Mouse (Mus musculus): ENCODE measurements around the gene Carns1. TPM values are rescaled to one million over a fixed set of nuclear protein-coding genes. Genes with fewer than 3 reads are reported as not detected.
A peak's percentile ranks its signal among the peaks of the same experiment; 100 is the strongest.

Carns1 gene
- polyA plus RNA-seq, 1 experiment from 2014 or later = 3.2 TPM

DNA sequence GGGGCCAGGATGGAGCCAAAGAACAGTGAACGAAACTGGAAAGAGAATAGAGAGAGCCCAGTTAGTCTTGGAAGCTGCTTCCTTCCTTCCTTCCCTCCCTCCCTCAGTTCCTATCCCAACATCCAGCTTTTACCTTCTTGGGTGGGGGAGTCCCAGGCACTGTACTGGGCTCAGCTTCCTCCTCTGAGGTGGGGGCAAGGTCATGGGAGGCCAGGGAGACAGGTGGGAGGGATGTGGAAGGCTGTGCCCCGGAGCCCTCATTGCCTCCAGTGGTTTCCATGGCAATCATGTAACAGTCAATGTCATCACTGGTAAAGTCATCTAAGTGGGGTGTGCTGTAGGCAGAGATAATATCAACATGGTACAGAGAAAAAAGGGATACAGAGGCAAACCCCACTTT lies 20.8 kb upstream of the Carns1 start:
- H3K4me3 ChIP-seq (ENCODE audit: low read depth, low read length) = no peak overlapping the region
- no peak overlapping the region for H3K4me2 ChIP-seq (ENCODE audit: low read depth, low read length, severe bottlenecking)
- H3K27me3 ChIP-seq (ENCODE audit: control insufficient read depth, insufficient read depth, low read length) = no peaks in the 10 kb centered on the region
- ATAC-seq (replicated peaks; ENCODE audit: low FRiP score) = no peak
- peaks cover 20% of the 10 kb centered on the region for H3K4me1 ChIP-seq (replicated peaks; ENCODE audit: control insufficient read depth, insufficient read depth, low read length)
- WGBS = 70% methylated on average over 2 of the region's 2 CpGs
- DNase-seq (ENCODE audit: low spot score) = no peak
- H3K27ac ChIP-seq (ENCODE audit: low read depth, low read length) = no peak overlapping the region
- H3K9me3 ChIP-seq (ENCODE audit: control insufficient read depth, low read length) = no peaks in the 10 kb centered on the region
- peaks cover 18% of the 10 kb centered on the region for H3K36me3 ChIP-seq (ENCODE audit: control insufficient read depth, insufficient read depth, low read length)
- no peak overlapping the region for H3K9ac ChIP-seq (ENCODE audit: low read length)

DNA sequence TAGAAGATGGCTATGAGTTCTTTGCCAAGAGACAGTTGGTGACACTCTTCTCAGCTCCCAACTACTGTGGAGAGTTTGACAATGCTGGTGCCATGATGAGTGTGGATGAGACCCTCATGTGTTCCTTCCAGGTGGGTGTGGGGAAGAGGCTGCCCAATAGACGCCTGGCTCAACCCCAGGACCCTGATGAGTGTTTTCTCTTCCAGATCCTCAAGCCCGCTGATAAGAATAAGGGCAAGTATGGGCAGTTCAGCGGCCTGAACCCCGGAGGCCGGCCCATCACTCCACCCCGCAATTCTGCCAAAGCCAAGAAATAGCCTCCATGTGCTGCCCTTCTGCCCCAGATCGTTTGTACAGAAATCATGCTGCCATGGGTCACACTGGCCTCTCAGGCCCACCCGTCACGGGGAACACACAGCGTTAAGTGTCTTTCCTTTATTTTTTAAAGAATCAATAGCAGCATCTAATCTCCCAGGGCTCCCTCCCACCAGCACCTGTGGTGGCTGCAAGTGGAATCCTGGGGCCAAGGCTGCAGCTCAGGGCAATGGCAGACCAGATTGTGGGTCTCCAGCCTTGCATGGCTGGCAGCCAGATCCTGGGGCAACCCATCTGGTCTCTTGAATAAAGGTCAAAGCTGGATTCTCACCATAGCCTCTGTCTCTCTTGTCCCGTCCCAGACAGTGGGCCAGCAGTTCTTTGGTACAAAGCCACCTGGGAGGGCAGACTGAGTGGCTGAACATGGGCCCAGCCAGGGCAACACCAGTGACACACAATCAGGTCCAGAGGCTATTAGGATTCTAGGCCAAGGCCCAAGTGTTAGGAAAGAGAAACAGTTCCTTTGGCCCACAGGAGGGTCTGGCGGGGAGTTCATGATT lies 19.7 kb upstream of the Carns1 start:
- ATAC-seq (replicated peaks; ENCODE audit: low FRiP score) = no peak
- H3K4me1 ChIP-seq (replicated peaks; ENCODE audit: control insufficient read depth, insufficient read depth, low read length) = peaks cover 11% of the 10 kb centered on the region
- no peak overlapping the region for H3K4me2 ChIP-seq (ENCODE audit: low read depth, low read length, severe bottlenecking)
- peaks cover 18% of the 10 kb centered on the region for H3K36me3 ChIP-seq (ENCODE audit: control insufficient read depth, insufficient read depth, low read length)
- no peak overlapping the region for H3K4me3 ChIP-seq (ENCODE audit: low read depth, low read length)
- DNase-seq (ENCODE audit: low spot score) = no peak
- H3K9ac ChIP-seq (ENCODE audit: low read length) = no peak overlapping the region
- H3K27ac ChIP-seq (ENCODE audit: low read depth, low read length) = no peak overlapping the region
- 84% methylated on average over 12 of the region's 12 CpGs for WGBS
- H3K9me3 ChIP-seq (ENCODE audit: control insufficient read depth, low read length) = no peaks in the 10 kb centered on the region
- H3K27me3 ChIP-seq (ENCODE audit: control insufficient read depth, insufficient read depth, low read length) = no peaks in the 10 kb centered on the region

DNA sequence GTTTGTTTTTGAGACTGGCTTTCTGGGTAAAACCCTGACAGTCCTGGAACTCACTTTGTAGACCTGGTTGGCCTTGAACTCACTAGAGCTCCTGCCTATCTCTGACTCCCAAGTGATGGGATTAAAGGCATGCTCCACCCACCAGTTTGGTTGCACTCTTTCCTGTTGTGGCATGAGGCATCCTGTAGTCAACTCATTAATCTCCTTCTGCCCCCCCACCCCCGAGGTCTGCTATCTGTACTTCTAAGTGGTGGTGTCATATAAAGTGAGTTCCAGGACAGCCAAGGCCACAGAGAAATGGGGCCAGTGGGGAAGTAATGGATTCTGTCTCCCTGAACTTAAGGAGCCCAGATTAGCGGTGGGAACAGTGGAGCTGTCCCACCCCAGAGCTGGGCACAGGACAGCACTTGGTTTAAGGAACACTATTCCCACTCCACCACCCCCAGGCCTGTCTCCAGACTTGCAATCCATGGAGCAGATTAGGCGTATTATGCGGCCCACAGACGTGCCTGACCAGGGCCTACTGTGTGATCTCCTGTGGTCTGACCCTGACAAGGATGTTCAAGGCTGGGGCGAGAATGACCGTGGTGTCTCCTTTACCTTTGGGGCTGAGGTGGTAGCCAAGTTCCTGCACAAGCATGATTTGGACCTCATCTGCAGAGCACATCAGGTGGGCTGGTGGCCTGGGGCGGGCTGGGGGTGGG lies 18.9 kb upstream of the Carns1 start:
- Histone ChIP-seq H3K27ac (ENCODE audit: low read depth, low read length) (no peak overlapping the region), H3K9me3 (ENCODE audit: control insufficient read depth, low read length) (no peaks in the 10 kb centered on the region), H3K4me3 (ENCODE audit: low read depth, low read length) (no peak overlapping the region), H3K36me3 (ENCODE audit: control insufficient read depth, insufficient read depth, low read length) (peaks cover 18% of the 10 kb centered on the region), H3K4me2 (ENCODE audit: low read depth, low read length, severe bottlenecking) (no peak overlapping the region), H3K9ac (ENCODE audit: low read length) (no peak overlapping the region), H3K27me3 (ENCODE audit: control insufficient read depth, insufficient read depth, low read length) (no peaks in the 10 kb centered on the region), H3K4me1 (replicated peaks; ENCODE audit: control insufficient read depth, insufficient read depth, low read length) (peaks cover 10% of the 10 kb centered on the region)
- DNase-seq (ENCODE audit: low spot score) = no peak
- WGBS = 91% methylated on average over 8 of the region's 8 CpGs
- no peak for ATAC-seq (replicated peaks; ENCODE audit: low FRiP score)

DNA sequence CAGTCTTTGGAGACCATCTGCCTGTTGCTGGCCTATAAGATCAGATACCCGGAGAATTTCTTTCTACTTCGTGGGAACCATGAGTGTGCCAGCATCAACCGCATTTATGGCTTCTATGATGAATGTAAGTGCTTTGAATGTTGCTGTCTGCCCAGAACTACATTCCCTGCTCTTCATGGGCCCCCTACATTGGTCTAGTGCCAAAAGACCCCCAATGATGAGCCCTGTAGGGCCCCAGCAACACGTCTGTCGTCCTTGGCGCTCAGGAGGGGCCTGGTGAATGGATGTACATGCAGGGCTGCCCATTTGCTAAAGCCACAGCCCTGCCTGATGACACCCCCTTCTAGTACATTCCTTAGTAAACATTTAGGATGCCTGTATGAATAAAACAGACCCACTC lies 17.9 kb upstream of the Carns1 start:
- peak overlapping the region; percentile 89 for H3K4me3 ChIP-seq (ENCODE audit: low read depth, low read length)
- H3K27me3 ChIP-seq (ENCODE audit: control insufficient read depth, insufficient read depth, low read length) = no peaks in the 10 kb centered on the region
- peaks cover 18% of the 10 kb centered on the region for H3K36me3 ChIP-seq (ENCODE audit: control insufficient read depth, insufficient read depth, low read length)
- H3K4me1 ChIP-seq (replicated peaks; ENCODE audit: control insufficient read depth, insufficient read depth, low read length) = peaks cover 10% of the 10 kb centered on the region
- peak overlapping the region; percentile 97 for H3K9ac ChIP-seq (ENCODE audit: low read length)
- ATAC-seq (replicated peaks; ENCODE audit: low FRiP score) (no peak), DNase-seq (ENCODE audit: low spot score) (no peak)
- no peaks in the 10 kb centered on the region for H3K9me3 ChIP-seq (ENCODE audit: control insufficient read depth, low read length)
- H3K27ac ChIP-seq (ENCODE audit: low read depth, low read length) = no peak overlapping the region
- WGBS = 73% methylated on average over 6 of the region's 6 CpGs
- H3K4me2 ChIP-seq (ENCODE audit: low read depth, low read length, severe bottlenecking) = peak overlapping the region; percentile 93

DNA sequence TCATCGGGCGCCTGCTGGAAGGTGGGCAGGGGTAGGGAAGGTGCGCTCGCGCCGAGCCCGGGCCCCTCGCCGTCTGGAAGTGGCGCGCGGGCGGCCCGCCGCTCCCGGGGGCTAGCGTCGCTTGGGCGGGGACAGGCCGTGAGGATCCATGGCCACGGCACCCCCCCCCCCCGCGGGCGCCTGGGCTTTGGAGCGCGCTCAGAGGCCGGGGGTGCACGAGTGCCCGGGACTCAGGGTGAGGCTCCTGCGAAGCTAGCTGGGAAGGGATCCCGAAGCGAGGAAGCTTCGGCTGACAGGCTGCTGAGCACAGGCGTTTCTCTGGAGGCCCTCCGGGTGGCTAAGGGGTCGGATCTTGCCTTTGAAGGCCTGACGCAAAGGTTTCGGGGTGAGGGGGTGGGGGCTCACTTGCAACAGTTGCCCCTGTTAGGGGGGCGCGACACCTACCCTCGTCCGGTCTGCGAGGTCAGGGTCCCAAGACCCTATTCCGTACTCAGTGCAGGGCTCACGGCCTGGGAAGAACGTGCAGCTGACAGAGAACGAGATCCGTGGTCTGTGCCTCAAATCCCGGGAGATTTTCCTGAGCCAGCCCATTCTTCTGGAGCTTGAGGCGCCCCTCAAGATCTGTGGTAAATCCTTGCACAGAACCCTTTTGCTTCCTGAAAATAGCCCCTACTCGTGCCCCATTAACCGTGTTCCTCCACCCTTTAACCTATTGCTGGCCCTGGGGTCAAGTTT lies 17.1 kb upstream of the Carns1 start:
- Histone ChIP-seq H3K27ac (ENCODE audit: low read depth, low read length) (peak overlapping the region; percentile 71; the same call in 1 of the 2 replicates), H3K4me1 (replicated peaks; ENCODE audit: control insufficient read depth, insufficient read depth, low read length) (peaks cover 10% of the 10 kb centered on the region), H3K4me3 (ENCODE audit: low read depth, low read length) (peak overlapping the region; percentile 89), H3K27me3 (ENCODE audit: control insufficient read depth, insufficient read depth, low read length) (no peaks in the 10 kb centered on the region), H3K4me2 (ENCODE audit: low read depth, low read length, severe bottlenecking) (peak overlapping the region; percentile 93), H3K9me3 (ENCODE audit: control insufficient read depth, low read length) (no peaks in the 10 kb centered on the region), H3K36me3 (ENCODE audit: control insufficient read depth, insufficient read depth, low read length) (peaks cover 18% of the 10 kb centered on the region), H3K9ac (ENCODE audit: low read length) (peak overlapping the region; percentile 97)
- 1% methylated on average over 52 of the region's 52 CpGs for WGBS
- ATAC-seq (replicated peaks; ENCODE audit: low FRiP score) (no peak), DNase-seq (ENCODE audit: low spot score) (no peak)

DNA sequence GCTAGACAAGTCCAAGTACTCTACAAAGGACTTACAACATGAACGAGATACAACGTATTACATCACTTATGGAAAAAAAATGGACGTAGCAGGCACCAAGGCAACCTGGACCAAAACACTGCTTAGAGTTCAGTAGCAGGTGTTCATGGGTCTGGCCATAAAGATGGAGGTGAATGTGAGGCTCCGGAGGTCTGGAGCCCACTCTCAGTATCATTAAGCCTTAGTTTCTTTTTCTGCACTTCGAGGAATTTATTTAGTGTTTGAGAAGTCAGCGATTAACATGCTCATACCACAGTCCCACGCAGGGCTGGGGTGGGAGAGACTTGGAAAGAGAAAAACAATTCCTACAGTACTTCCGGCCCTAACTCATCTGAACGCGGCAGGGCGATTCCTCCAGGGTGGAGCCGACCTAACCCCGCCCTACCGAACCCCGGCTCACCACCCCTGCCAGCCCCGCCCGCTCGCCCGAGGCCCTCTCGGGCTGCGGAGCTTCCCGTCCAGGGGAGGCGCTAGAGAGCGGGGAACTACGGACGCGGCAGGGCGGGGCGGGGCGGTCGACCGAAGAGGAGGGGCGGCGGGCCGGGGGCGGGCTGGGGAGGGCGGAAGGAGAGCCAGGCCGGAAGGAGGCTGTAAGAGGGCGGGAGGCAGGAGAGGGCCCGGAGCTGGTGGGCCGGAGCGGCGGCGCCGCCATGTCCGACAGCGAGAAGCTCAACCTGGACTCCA lies 16.4 kb upstream of the Carns1 start, which contains the start of gene Ppp1ca:
Gene Ppp1ca (plus strand): TSS at position 538 of the 723 bp plus-strand sequence.
- no peaks in the 10 kb centered on the region for H3K27me3 ChIP-seq (ENCODE audit: control insufficient read depth, insufficient read depth, low read length)
- peak within 1 kb of the TSS; percentile 89 for H3K4me3 ChIP-seq (ENCODE audit: low read depth, low read length)
- peak within 1 kb of the TSS; percentile 71 for H3K27ac ChIP-seq (ENCODE audit: low read depth, low read length)
- H3K4me2 ChIP-seq (ENCODE audit: low read depth, low read length, severe bottlenecking) = peak within 1 kb of the TSS; percentile 93
- 7% methylated on average over 43 of the region's 47 CpGs for WGBS
- DNase-seq (ENCODE audit: low spot score) = peak; percentile 99
- H3K36me3 ChIP-seq (ENCODE audit: control insufficient read depth, insufficient read depth, low read length) = peaks cover 14% of the 10 kb centered on the region
- H3K9me3 ChIP-seq (ENCODE audit: control insufficient read depth, low read length) = no peaks in the 10 kb centered on the region
- peak; percentile 94 for ATAC-seq (replicated peaks; ENCODE audit: low FRiP score)
- H3K9ac ChIP-seq (ENCODE audit: low read length) = peak within 1 kb of the TSS; percentile 97
- H3K4me1 ChIP-seq (replicated peaks; ENCODE audit: control insufficient read depth, insufficient read depth, low read length) = peaks cover 10% of the 10 kb centered on the region

DNA sequence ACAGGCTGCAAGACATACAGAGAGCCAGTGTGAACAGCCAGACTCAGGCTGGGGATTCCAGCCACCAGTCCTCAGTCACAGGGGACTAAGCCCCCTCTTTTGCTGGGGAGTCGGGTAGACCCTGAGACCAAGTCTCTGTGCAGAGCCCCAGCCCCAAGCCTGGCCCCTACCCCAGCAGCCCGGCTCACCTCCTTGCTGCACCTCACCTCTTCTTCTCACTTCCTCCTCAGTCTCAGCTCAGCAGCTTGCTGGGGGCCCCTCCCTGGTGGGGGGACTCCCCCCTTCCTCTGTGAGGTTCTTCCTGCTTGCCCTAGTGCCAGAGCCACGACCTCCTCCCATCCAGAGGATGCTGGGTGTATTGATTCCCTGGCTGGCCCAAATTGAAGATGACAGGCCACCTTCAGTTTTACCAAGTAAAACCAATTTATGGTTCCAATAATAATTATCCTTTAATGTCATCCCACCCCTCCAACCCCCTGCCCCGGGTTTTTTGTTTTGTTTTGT lies 15.6 kb upstream of the Carns1 start, which contains the start of gene Tbc1d10c:
Gene Tbc1d10c (minus strand): TSS at position 454 of the 504 bp plus-strand sequence.
- Histone ChIP-seq H3K4me2 (ENCODE audit: low read depth, low read length, severe bottlenecking) (peak within 1 kb of the TSS; percentile 93), H3K4me1 (replicated peaks; ENCODE audit: control insufficient read depth, insufficient read depth, low read length) (peaks cover 10% of the 10 kb centered on the region), H3K9me3 (ENCODE audit: control insufficient read depth, low read length) (no peaks in the 10 kb centered on the region), H3K4me3 (ENCODE audit: low read depth, low read length) (peak within 1 kb of the TSS; percentile 89), H3K36me3 (ENCODE audit: control insufficient read depth, insufficient read depth, low read length) (peaks cover 14% of the 10 kb centered on the region), H3K9ac (ENCODE audit: low read length) (peak within 1 kb of the TSS; percentile 97), H3K27me3 (ENCODE audit: control insufficient read depth, insufficient read depth, low read length) (no peaks in the 10 kb centered on the region), H3K27ac (ENCODE audit: low read depth, low read length) (peak within 1 kb of the TSS; percentile 71)
- ATAC-seq (replicated peaks; ENCODE audit: low FRiP score) = no peak
- no peak for DNase-seq (ENCODE audit: low spot score)
- WGBS = 70% methylated on average over 4 of the region's 4 CpGs

All from forebrain, embryonic 11.5 days (tissue).